Mouse (Mus musculus) neutrophil, adult 83 days (primary cell): ENCODE results near the gene Lrig1. TPM values are rescaled to one million over a fixed set of nuclear protein-coding genes. Genes with fewer than 3 reads are reported as not detected.

Experiments
- total RNA-seq, 2 experiments: library from RNA; stranded (reverse); gene quantifications; one replicate each; pipeline ENCODE4 v1.2.4; 2023

The Lrig1 gene
- total RNA-seq = 1 to 10 TPM; 1.2 to 2.2 TPM

DNA sequence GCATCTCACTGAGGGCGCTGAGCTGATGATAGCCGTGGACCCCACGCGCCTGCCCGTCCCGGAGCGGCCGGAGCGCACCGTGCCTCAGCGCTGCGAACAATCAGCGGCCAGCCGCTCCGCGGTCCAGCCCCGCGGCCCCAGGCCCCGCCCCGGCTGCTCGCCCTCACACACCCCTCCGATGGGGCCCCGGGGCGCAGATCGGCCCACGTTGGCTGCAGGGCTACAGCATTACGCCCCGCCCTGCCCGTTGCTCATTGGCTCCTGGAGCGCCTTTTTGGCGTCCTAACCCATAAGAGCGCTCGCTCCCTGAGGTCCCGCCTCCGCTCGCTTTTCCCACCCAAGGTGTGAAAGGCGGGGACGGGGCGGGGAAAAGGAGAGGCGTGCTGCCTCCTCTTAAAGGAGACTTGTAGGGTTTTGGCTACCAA is at the start of gene Lrig1:
TSS of gene Lrig1 (minus strand) at position 92 of the 425 bp plus-strand sequence.

Other genes with a start within 250 kb of the Lrig1 start
- 1 to 10 TPM; 1.4 to 4.4 TPM for gene Slc25a26, start 199.8 kb downstream of the Lrig1 start, total RNA-seq